Comparison of ENCODE assay signal across 9 mouse cellular contexts in the genomic region with DNA sequence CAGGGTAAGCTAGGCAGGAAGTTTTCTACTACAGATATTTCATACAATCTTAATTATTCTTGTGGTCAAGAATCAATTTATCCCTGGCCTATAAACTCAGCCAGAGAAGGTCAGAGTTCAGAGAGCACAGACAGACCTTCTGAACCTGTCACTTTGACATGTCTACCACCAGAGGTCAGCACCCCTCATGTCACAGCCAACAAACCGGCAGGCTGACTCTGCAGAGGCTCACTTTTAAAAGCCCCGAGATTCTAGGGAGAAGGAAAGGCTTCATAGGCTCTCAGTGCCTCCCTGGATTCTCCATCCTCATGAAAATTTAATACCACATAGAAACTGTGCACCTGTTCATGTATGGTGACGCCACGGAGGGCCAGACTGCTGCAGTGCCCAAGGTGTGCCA.
DNase-seq lines count a peak whose midpoint lies in the region; ATAC-seq and TF ChIP-seq lines count a peak whose summit lies in the region.
"Had no signal": no experiment of that assay in that cellular context is flagged by ENCODE, and none has a peak within 500 bp of the region (broad histone marks: within the 10 kb centered on the region; RNA-seq: fewer than 3 reads in every experiment).

No protein-coding gene starts in this region.

- no peak overlapping the region for H3K4me3 ChIP-seq in cerebellum, adult 2 months (replicated peaks; ENCODE audit: insufficient read depth, low read depth, low read length)
- no peak overlapping the region for H3K4me3 ChIP-seq in hindbrain, embryonic 12.5 days
- no peak overlapping the region for H3K4me3 ChIP-seq in lung, postnatal 0 days (ENCODE audit: low read depth, low read length)
- H3K4me3 ChIP-seq: limb, embryonic 13.5 days had no signal

- DNase-seq in gastrocnemius, adult 18-20 months (ENCODE audit: low spot score) = peak; percentile 51
- no peak for DNase-seq in gastrocnemius, adult 8-10 months (ENCODE audit: low spot score in 2 of 2)
- peak; percentile 75 for DNase-seq in CD4-positive, CD25-positive, alpha-beta regulatory T cell, adult 2 months (ENCODE audit: low read depth, low spot score)
- peak; percentile 55 for DNase-seq in cerebellum, adult 2 months
- peak; percentile 65 for DNase-seq in lung, postnatal 0 days (ENCODE audit: low spot score)
- DNase-seq in yolk sac, embryonic 10.5 days (ENCODE audit: low spot score) = peak; percentile 52
- DNase-seq in frontal cortex, postnatal 36 days (ENCODE audit: low spot score in 2 of 2) = no peak

- H3K27ac ChIP-seq in cerebellum, adult 2 months (ENCODE audit: insufficient read depth, low read length) = no peak overlapping the region
- H3K27ac ChIP-seq in hindbrain, embryonic 12.5 days = no peak overlapping the region
- H3K27ac ChIP-seq in lung, postnatal 0 days (ENCODE audit: low read length) = no peak overlapping the region
- H3K27ac ChIP-seq: limb, embryonic 13.5 days had no signal

- no peaks in the 10 kb centered on the region for H3K9me3 ChIP-seq in hindbrain, embryonic 12.5 days (replicated peaks)
- no peaks in the 10 kb centered on the region for H3K9me3 ChIP-seq in lung, postnatal 0 days (ENCODE audit: low read length)
- H3K9me3 ChIP-seq: limb, embryonic 13.5 days had no signal

- no peak overlapping the region for H3K9ac ChIP-seq in hindbrain, embryonic 12.5 days
- H3K9ac ChIP-seq in lung, postnatal 0 days (replicated peaks; ENCODE audit: low read depth) = no peak overlapping the region
- H3K9ac ChIP-seq: limb, embryonic 13.5 days had no signal

- peak; percentile 71 for TF ChIP-seq CTCF in cerebellum, adult 2 months (IDR thresholded peaks at IDR 0.05; ENCODE audit: borderline replicate concordance, insufficient read depth, low read depth, low read length)
- peak; percentile 72 for TF ChIP-seq CTCF in lung, postnatal 0 days (IDR thresholded peaks at IDR 0.05)

- no peak for TF ChIP-seq POLR2A in cerebellum, adult 2 months (IDR thresholded peaks at IDR 0.05; ENCODE audit: borderline replicate concordance, insufficient read depth, low read length)

- H3K4me1 ChIP-seq in cerebellum, adult 2 months (ENCODE audit: control insufficient read depth, insufficient read depth, low read length) = peaks cover 33% of the 10 kb centered on the region
- H3K4me1 ChIP-seq in hindbrain, embryonic 12.5 days = peaks cover 15% of the 10 kb centered on the region
- no peaks in the 10 kb centered on the region for H3K4me1 ChIP-seq in lung, postnatal 0 days (ENCODE audit: insufficient read depth, low read depth, low read length)

- TF ChIP-seq EP300 in lung, postnatal 0 days (IDR thresholded peaks at IDR 0.05) = no peak

- no peak overlapping the region for H3K4me2 ChIP-seq in hindbrain, embryonic 12.5 days (replicated peaks)
- H3K4me2 ChIP-seq in lung, postnatal 0 days (replicated peaks; ENCODE audit: low read depth, low read length) = no peak overlapping the region
- H3K4me2 ChIP-seq: limb, embryonic 13.5 days had no signal

- peaks cover 10% of the 10 kb centered on the region; the same call in 1 of the 2 replicates for H3K36me3 ChIP-seq in hindbrain, embryonic 12.5 days
- H3K36me3 ChIP-seq in lung, postnatal 0 days (ENCODE audit: insufficient read depth, low read length) = 0 out of 2 replicates have a peak, but pooled peaks cover 3% of the 10 kb centered on the region

- no peaks in the 10 kb centered on the region for H3K27me3 ChIP-seq in cerebellum, adult 2 months (ENCODE audit: control insufficient read depth, insufficient read depth, low read length)
- H3K27me3 ChIP-seq in hindbrain, embryonic 12.5 days = no peaks in the 10 kb centered on the region
- H3K27me3 ChIP-seq in lung, postnatal 0 days (replicated peaks; ENCODE audit: insufficient read depth, low read length) = no peaks in the 10 kb centered on the region
- H3K27me3 ChIP-seq: limb, embryonic 13.5 days had no signal

- WGBS in cerebellum, adult 2 months = 15% methylated on average over 4 of the region's 4 CpGs
- WGBS in hindbrain, embryonic 12.5 days = 30% methylated on average over 4 of the region's 4 CpGs
- 29% methylated on average over 4 of the region's 4 CpGs for WGBS in lung, postnatal 0 days

- ATAC-seq in hindbrain, embryonic 12.5 days (ENCODE audit: low FRiP score) = 0 out of 2 replicates have a peak, but pooled peaks have one; percentile 29
- peak; percentile 47; the same call in 1 of the 2 replicates for ATAC-seq in lung, postnatal 0 days

Comparison
In these comparisons a context has a peak if more than half of its experiments do, and no peak if none do; other contexts are left out.
1. DNase-seq: peak in gastrocnemius, adult 18-20 months (single experiment), CD4-positive, CD25-positive, alpha-beta regulatory T cell, adult 2 months (single experiment), cerebellum, adult 2 months (2 of 2), lung, postnatal 0 days (single experiment) and yolk sac, embryonic 10.5 days (single experiment); none in gastrocnemius, adult 8-10 months (0 of 2) and frontal cortex, postnatal 36 days (0 of 2).